Mouse (Mus musculus) olfactory bulb, adult 2 months (tissue): ENCODE measurements around the gene Zmynd12. TPM values are rescaled to one million over a fixed set of nuclear protein-coding genes. Genes with fewer than 3 reads are reported as not detected.

Experiments
- H3K27ac ChIP-seq: fragments of 200-500 bp; 2 replicates; pipeline ENCODE4 v1.5.1; 2012; ENCODE audit warnings: low read depth, low read length; ENCODE audit not compliant: insufficient read depth
- H3K4me1 ChIP-seq: fragments of 200-500 bp; 2 replicates; pipeline ENCODE4 v1.6.1; 2012; ENCODE audit warnings: low read length; ENCODE audit not compliant: control insufficient read depth, insufficient read depth
- H3K4me3 ChIP-seq: fragments of 200-500 bp; 2 replicates; pipeline ENCODE4 v1.5.1; 2012; ENCODE audit warnings: mild to moderate bottlenecking, low read depth, low read length, moderate library complexity; ENCODE audit not compliant: insufficient read depth
- CTCF ChIP-seq: fragments of 200-500 bp; IDR thresholded peaks from 2 replicates; pipeline ENCODE4 v1.5.1; 2012; ENCODE audit warnings: low read depth, mild to moderate bottlenecking, low read length, moderate library complexity; ENCODE audit not compliant: insufficient read depth
- POLR2A ChIP-seq: fragments of 200-500 bp; IDR thresholded peaks from 2 replicates; pipeline ENCODE4 v1.6.1; 2012; ENCODE audit warnings: mild to moderate bottlenecking, low read depth, low read length, moderate library complexity; ENCODE audit not compliant: insufficient read depth
- WGBS: fragments of 180-500 bp; shearing (Covaris S2); methylation state at CpG from one replicate; pipeline ENCODE4 v1.1.7; 2018; 5-methylcytosine and 5-hydroxymethylcytosine counted together
- polyA plus RNA-seq: library from polyadenylated mRNA; stranded (reverse); fragments of >200 nt; gene quantifications from 2 replicates; pipeline ENCODE4 v1.2.4, GENCODE M21; 2012; ENCODE audit warnings: low replicate concordance; ENCODE audit not compliant: missing spikeins, insufficient read depth, insufficient read length

Gene Zmynd12
- polyA plus RNA-seq = not detected in 2 replicates

DNA sequence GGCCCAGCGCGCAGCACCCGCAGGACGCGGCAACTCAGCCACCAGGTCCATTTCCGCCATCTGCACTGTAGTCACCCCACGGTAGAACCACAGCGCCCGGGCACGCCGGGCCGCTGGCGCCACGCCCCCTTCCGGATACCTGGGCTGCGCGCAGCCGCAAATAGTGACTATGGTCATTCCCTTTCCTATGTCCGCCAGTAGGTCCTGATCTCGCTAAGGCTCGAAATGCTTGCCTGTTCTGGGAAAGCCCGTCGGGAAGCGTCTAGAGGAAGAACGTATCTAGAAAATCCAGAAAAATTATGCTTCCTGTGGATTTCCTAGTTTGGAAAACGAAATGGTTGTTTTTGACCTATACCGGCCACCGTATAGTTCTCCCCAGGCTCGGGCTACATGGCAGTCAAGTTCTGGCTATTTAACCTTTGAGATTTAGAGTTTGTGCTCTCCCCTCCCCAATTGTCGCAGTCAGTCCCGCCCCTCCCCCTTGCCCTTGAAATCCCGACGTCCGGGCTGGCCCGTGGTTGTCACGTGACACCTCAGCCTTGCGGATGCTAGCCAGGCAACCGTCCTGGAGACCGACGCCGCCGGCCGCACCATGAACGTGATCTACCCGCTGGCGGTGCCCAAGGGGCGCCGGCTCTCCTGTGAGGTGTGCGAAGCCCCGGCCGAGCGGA lies at the start of gene Zmynd12, which contains the start of gene Ppcs:
Zmynd12 (plus strand) TSS at position 521 of the 671 bp plus-strand sequence.
Ppcs (minus strand) TSS at position 127 of the 671 bp plus-strand sequence.
- peaks cover 4% of the 10 kb centered on the region; the same call in 1 of the 2 replicates for H3K4me1 ChIP-seq
- peak within 1 kb of the TSS; percentile 63 for H3K27ac ChIP-seq
- TF ChIP-seq POLR2A (peak; percentile 39; the same call in 1 of the 2 replicates), CTCF (no peak)
- under 1% methylated on average over 52 of the region's 52 CpGs for WGBS
- H3K4me3 ChIP-seq = peak within 1 kb of the TSS; percentile 57

DNA sequence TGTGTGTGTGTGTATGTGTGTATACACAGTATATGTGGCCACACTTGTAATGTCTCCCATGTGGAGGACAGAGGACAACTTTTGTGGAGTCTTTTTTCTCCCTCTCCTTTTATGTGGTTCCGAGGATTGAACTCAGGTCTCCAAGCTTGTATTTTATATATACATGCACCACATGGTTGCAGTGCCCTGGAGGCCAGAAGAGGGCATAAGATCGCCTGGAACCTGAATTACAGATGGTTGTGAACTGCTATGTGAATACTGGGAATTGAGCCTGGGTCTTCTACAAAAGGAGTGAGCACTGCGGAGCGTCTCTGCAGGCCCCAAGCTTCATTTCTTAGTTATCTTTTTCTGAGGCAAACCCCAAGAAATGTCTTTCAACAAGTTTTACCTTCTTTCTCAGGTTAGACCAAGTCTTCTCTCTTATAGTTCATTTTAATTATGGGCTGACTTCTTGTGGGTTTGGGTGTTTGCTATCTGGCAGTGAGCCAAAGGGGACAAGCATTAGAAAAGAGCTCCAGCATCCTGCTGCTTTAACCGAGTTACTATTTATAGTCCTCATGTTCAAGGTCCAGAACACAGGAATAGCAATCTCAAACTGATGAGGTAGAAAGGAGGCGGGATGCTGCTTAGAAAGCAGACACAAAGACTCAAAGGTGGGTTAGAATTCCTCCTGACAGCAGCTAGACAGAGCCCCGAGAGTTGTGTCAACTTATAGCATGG lies 41.0 kb upstream of the Zmynd12 start:
- no peak overlapping the region for H3K4me3 ChIP-seq
- WGBS = 66% methylated on average over 7 of the region's 7 CpGs
- no peak for TF ChIP-seq POLR2A
- no peak for TF ChIP-seq CTCF

DNA sequence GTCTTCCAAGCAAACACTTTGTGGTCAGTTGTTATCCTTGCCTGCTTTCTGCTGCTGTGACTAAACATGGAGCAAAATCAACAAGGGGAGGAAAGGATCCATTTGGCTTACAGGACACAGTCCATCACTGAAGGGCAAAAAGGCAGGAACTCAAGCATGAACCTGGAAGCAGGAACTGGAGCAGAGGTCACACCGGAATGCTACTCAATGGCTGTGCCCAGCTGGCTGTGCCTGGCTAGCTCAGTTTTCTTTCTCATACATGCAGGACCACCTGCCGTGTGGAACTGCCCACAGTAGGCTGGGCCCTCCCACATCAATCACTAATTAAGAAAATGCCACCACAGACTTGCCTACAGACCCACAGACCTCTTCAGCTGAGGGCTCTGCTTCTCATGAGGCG lies 33.4 kb upstream of the Zmynd12 start:
- Histone ChIP-seq H3K4me1 (no peaks in the 10 kb centered on the region), H3K27ac (no peak overlapping the region), H3K4me3 (no peak overlapping the region)
- TF ChIP-seq CTCF (no peak), POLR2A (no peak)
- WGBS = 47% methylated on average over 3 of the region's 3 CpGs

More for the DNA sequence above, 41.0 kb upstream of the Zmynd12 start:
- no peaks in the 10 kb centered on the region for H3K4me1 ChIP-seq
- H3K27ac ChIP-seq = no peak overlapping the region

DNA sequence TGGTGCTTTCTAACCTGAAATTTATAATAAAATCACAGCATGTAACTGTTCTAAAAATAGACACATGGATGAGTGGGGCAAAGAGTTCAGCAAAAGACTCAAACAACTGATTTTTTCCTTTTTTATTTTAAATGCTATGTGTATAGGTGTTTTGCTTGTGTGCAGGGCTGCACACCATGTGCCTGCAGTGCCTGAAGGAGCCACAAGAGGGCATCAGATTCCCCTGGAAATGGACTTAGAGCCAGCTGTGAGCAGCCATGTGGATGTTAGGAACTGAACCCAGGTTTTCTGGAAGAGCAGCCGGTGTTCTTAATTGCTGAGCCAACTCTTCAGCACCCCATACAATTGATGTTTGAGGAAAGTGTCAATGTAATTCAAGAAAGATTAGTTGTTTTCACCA lies 32.2 kb upstream of the Zmynd12 start:
- TF ChIP-seq CTCF (0 out of 2 replicates have a peak, but pooled peaks have one; percentile 19), POLR2A (no peak)
- 63% methylated on average over 1 of the region's 1 CpGs for WGBS
- Histone ChIP-seq H3K4me1 (no peaks in the 10 kb centered on the region), H3K4me3 (no peak overlapping the region), H3K27ac (no peak overlapping the region)

DNA sequence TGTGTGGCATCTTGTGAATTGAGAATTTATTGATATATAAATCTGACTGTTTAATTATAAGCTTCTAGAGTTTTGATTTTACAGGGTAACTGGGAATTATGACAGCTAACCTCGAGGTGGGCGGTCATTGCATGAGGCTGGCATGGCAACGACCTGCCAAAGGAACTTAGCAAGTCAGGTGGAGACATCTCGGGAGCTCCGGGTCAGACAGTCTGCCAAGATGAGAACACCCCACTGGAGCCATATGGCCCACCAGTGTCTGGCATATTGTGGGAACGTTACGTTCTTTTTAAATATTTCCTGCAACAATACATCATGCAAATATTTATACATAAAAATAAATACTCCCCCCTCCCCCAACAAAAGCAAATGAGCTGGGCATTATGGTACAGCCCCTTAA lies 23.9 kb upstream of the Zmynd12 start:
- Histone ChIP-seq H3K4me3 (no peak overlapping the region), H3K27ac (no peak overlapping the region), H3K4me1 (no peaks in the 10 kb centered on the region)
- 87% methylated on average over 7 of the region's 7 CpGs for WGBS
- no peak for TF ChIP-seq CTCF
- TF ChIP-seq POLR2A = no peak

- 60% methylated on average over 7 of the region's 7 CpGs for WGBS
- Histone ChIP-seq H3K4me1 (no peaks in the 10 kb centered on the region), H3K27ac (no peak overlapping the region), H3K4me3 (no peak overlapping the region)
- TF ChIP-seq CTCF (no peak), POLR2A (no peak)
These were observed 21.7 kb upstream of the Zmynd12 start for GRCm38 (mm10) chr4:119400896-119401295.

GRCm38 (mm10) chr4:119403431-119403830 lies 19.2 kb upstream of the Zmynd12 start:
- Histone ChIP-seq H3K27ac (no peak overlapping the region), H3K4me3 (no peak overlapping the region), H3K4me1 (no peaks in the 10 kb centered on the region)
- 54% methylated on average over 2 of the region's 2 CpGs for WGBS
- TF ChIP-seq CTCF (no peak), POLR2A (no peak)

- Histone ChIP-seq H3K27ac (no peak overlapping the region), H3K4me3 (no peak overlapping the region), H3K4me1 (peaks cover 7% of the 10 kb centered on the region)
- 71% methylated on average over 12 of the region's 12 CpGs for WGBS
- no peak for TF ChIP-seq POLR2A
- TF ChIP-seq CTCF = no peak
These were observed 10.6 kb upstream of the Zmynd12 start for GRCm38 (mm10) chr4:119411877-119412650.
